Mouse (Mus musculus): ENCODE results near the gene Hand1. TPM values are rescaled to one million over a fixed set of nuclear protein-coding genes. Genes with fewer than 3 reads are reported as not detected.

Gene Hand1
- total and polyA plus RNA-seq, 3 experiments, result 7.7 to 23.8 (median 18.8) TPM

GRCm38 (mm10) chr11:57801766-57802510, 30.7 kb downstream of the Hand1 start:
- DNase-seq, result peak; percentile 81

DNA sequence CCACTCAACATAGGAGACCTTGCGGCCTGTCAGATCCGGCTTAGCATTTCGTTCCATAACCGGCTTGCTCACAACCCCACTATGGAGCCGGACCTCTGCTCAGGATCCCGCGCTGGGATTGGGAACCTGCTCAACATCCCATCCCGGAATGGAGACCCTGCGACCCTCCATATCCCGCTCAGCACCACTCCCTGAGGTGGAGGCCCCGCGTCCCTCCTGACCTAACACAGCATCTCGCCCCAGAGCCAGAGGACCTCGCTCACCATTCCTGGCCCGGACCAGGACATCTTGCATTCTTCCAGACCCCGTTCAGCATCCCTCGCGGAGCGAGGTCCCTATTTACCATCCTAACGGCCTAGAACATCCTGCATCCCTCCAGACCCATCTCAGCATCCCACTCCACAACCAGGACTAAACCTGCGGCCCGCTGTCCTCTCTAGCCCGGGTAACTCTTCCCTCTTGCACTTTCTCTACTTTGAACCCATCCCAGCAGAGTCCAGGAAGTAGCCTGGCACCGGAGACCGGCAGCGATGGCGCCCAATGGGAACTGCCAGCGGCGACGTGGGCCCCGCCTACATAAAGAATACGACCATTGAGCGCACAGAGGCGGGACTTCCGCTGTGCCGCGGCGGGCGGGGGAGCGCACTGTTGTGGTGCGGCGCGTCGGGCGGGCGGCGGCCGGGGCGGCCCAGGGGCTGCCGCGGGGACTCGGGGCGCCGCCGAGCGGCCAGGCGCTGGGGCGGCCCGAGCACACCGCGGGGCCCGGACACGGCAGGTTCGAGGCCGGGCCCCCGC, 31.4 kb downstream of the Hand1 start, which contains the start of gene Sap30l:
Gene Sap30l (plus strand): TSS at position 667 of the 795 bp plus-strand sequence.
- peak; percentile 99 for DNase-seq

GRCm38 (mm10) chr11:57800266-57800951, 32.2 kb downstream of the Hand1 start:
- DNase-seq, result no peak

DNA sequence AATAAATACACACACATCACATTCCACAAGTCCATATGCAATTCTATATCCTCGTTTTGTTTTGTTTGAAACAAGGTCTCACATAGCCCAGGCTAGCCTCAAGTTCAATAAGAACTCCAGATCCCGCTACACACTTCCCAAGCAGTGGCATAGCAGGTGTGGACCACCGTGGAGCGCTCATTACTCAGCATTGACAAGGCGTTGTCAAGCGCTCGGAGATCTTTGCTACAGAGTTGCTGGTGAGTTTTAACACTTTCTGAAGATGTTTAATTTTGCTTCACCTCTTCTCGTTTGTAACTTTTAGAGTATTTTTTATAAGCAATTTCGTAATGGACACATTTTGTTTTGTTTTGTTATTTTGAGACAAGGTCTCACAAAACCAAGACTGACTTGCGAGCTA, 33.2 kb downstream of the Hand1 start:
- no peak for DNase-seq

GRCm38 (mm10) chr11:57797828-57798227, 34.8 kb downstream of the Hand1 start:
- no peak for DNase-seq

DNA sequence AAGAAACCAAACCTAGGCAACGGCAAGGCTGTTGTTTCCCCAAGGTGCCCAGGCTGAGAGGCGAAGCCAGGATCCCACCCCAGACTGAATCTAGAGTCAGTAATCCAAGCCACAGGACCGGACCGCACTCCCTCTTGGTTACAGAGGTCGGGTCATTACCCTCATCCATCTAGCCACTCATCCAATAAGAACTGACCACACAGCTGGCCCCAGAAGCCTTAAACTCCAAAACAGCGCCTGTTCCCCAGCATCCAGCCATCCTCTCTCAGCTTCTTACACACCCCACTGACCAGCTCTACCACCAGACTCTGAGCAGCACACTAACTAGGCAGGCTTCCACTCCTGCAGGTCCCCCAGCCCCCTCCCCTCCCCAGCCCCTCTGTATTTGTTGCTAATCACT, 37.5 kb downstream of the Hand1 start:
- no peak for DNase-seq

GRCm38 (mm10) chr11:57790866-57791535, 41.6 kb downstream of the Hand1 start:
- no peak for DNase-seq

- peak; percentile 57 for DNase-seq
Measured at GRCm38 (mm10) chr11:57787913-57788312, 44.7 kb downstream of the Hand1 start.

- peak; percentile 40 for DNase-seq
Measured at GRCm38 (mm10) chr11:57786616-57787418, 45.8 kb downstream of the Hand1 start.

DNA sequence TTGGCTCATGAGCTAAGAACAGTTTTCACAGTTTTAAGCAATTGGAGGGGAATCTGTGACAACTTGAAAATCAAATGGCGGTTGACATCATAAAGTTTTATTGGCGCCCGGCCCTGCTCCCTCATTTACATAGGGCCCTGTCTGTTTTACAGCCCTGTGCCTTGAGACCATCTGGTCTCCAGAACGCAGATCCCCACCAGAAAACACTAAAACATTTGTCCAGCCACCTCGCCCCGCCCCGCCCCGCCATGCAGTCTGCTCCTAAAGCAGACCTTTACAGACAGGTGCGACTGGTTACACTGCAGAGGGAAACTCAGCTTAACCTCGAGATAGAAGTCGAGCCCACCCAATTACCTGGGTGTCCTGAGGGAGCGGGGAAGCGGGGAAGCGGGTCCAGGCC, 52.8 kb downstream of the Hand1 start:
- DNase-seq, result no peak

Other genes starting within 250 kb of the Hand1 start
- gene Galnt10, start 187.4 kb downstream of the Hand1 start, total RNA-seq (2021), result 10 to 100 TPM; 50.2 to 54.5 TPM
- gene Galnt10, start 187.4 kb downstream of the Hand1 start, polyA plus RNA-seq (2012; rRNA removed), result 23.7 and 33.8 TPM in 2 replicates
- gene Sap30l, start 31.2 kb downstream of the Hand1 start, total RNA-seq (2021), result 10 to 100 TPM; 55.8 to 55.9 TPM
- gene Sap30l, start 31.2 kb downstream of the Hand1 start, polyA plus RNA-seq (2012; rRNA removed), result 77.8 and 86.8 TPM in 2 replicates
- gene Larp1, start 176.2 kb upstream of the Hand1 start, total RNA-seq (2021), result 100 to 1,000 TPM in 1 of 2 experiments, 10 to 100 TPM in 1; 75.1 to 137 TPM
- 34.1 and 39.8 TPM in 2 replicates for gene Larp1, start 176.2 kb upstream of the Hand1 start, polyA plus RNA-seq (2012; rRNA removed)